Mouse (Mus musculus): ENCODE results near the gene Ccdc146.
A peak's percentile ranks its signal among the peaks of the same experiment; 100 is the strongest.
"Not testable (repeated sequence)": the region's sequence is repeated elsewhere in the genome, so short reads cannot be mapped to it uniquely, and the experiment has no call there.

Gene Ccdc146

GRCm38 (mm10) chr5:21386432-21386831, 38.0 kb downstream of the Ccdc146 start:
- DNase-seq (ENCODE audit: low spot score), result no peak

DNA sequence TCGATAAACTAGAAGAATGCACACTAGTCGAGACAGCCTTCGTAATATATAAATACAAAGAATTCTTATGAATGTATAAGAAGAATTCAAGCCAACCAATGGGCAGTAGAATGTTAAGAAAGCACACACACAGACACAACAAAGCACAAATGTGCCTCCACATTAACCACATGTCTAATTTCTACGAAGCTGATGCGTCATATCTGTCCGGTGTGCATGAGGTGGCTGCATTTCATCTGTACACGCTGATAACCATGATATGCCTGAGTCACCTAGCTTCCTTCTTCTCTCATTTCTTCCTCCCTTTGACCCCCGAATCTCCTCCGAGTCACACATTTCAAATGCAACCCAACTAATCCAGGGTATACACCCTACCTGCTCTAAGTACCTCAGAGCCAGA, 39.5 kb downstream of the Ccdc146 start:
- DNase-seq (ENCODE audit: low spot score), result peak; percentile 4

DNA sequence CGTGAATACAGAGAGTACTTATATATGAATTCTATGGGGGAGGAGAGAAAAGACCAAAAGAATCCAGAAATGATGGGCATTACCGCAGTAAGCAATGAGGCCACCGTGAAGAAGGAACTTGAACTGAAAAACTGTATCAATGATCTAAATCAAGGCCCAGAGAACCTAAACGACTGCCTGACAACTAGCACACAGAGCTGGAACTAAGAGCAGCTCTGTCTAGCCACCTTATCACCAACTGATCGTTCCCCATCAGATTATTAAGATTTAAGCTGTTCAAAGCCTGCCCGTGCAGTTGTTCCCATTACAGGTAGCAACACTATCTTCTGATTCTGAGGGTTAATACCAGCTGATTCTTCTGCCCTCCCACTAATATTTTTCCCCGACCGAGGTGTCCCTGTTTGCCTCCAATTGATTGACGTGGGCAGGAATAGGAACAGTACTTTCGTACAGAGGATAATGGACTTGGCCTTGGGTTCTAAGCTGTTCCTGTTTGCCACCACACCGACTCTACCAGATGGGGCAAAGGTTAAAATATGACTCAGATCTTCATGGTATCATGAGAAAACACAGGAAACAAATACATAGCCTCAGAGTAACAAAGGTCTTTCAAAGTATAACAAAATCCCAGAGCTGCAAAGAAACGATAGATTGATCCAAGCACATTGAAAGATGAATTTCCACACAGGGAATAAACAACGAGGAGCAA, 40.1 kb downstream of the Ccdc146 start:
- no peak for DNase-seq (ENCODE audit: low spot score)

DNA sequence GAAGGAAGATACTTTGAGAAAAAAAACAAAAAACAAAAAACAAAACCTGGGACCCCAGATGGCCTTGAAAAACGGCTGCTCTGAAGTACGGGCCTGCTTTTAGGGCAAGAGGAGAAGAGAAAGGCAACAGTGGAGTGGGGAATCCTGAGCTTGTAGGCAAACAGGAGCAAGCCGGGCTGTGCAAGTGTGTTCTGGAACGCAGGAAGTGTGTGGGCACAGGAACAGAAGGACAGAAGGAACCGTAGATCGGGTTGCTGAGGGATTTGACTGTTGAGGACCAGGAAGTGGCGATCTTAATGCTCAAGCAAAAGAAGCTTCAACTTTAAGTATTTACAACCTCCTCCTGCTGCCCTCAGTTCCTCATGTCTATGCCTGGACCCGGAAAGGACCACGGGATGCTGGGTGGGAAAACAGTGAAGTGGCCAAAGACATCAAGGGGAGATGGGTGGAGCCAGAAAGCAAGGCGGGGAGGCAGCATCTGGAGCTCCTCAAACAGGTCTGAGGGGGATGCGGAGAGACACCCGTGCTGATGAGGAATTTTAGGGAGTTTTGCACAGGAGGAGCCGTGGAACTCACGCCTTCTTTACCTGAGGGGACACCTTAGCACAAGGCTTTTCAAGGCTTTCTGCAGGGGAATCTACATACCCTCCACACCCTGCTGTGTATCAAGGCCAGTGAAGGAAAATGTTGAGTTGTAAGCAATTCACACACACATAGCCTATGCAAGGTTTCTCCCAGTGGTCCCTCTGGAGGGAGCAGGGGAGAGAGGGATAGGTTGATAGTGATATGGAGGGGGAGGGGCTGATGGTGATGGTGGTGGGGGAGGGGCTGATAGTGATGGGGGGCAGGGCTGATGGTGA, 40.9 kb downstream of the Ccdc146 start:
- DNase-seq (ENCODE audit: low spot score), result no peak

DNA sequence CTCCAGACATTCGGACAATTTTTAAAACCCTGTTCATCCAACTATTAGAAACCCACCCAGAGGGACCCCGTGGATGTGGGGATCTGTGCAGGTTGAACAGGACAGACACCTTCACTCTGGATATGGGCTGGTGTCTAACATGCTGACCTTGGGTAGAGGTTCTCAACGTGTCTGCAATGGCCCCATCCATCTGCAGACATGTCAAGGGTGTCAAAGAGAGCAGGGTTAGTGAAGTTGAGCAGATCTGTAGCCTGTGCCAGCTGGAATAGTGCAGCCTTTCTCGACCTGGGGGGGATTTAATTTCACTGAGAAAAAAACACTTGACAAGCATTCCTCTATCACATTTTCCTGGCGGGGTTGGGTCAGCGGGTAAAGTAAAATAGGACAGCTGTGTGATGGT, 41.8 kb downstream of the Ccdc146 start:
- no peak for DNase-seq (ENCODE audit: low spot score)

GRCm38 (mm10) chr5:21381986-21382385, 42.5 kb downstream of the Ccdc146 start:
- no peak for DNase-seq (ENCODE audit: low spot score)

- no peak for DNase-seq (ENCODE audit: low spot score)
These were observed 46.1 kb downstream of the Ccdc146 start for GRCm38 (mm10) chr5:21378397-21378796.

- DNase-seq (ENCODE audit: low spot score), result no peak
These were observed 47.5 kb downstream of the Ccdc146 start for GRCm38 (mm10) chr5:21376935-21377334.

DNA sequence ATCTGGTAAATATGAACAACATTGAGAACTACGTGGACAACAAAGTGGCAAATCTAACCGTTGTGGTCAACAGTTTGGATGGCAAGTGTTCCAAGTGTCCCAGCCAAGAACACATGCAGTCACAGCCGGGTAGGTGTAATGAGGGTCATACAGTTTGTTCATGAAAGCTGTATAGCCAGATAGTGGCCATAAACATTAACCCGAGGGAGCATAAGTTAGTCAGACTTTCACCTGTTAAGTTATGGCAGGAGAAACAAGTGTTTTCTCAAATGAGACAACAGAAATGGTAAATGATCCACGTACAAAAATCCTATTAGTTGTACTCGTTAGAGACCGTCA, 51.3 kb downstream of the Ccdc146 start:
- no peak for DNase-seq (ENCODE audit: low spot score)

DNA sequence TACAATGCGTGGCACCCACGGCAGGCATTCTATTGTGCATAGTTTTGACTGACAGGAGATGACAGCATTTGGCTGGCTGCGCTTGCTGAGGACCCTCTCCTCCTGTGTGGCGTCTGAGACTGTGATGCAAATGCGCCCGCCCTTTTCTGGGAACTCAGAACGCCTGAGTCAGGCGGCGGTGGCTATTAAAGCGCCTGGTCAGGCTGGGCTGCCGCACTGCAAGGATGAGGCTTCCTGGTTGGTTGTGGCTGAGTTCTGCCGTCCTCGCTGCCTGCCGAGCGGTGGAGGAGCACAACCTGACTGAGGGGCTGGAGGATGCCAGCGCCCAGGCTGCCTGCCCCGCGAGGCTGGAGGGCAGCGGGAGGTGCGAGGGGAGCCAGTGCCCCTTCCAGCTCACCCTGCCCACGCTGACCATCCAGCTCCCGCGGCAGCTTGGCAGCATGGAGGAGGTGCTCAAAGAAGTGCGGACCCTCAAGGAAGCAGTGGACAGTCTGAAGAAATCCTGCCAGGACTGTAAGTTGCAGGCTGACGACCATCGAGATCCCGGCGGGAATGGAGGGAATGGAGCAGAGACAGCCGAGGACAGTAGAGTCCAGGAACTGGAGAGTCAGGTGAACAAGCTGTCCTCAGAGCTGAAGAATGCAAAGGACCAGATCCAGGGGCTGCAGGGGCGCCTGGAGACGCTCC, 51.8 kb downstream of the Ccdc146 start, which contains the start of gene Fgl2:
Gene Fgl2 (plus strand): TSS at position 150 of the 687 bp plus-strand sequence.
- DNase-seq (ENCODE audit: low spot score), result peak; percentile 9

DNA sequence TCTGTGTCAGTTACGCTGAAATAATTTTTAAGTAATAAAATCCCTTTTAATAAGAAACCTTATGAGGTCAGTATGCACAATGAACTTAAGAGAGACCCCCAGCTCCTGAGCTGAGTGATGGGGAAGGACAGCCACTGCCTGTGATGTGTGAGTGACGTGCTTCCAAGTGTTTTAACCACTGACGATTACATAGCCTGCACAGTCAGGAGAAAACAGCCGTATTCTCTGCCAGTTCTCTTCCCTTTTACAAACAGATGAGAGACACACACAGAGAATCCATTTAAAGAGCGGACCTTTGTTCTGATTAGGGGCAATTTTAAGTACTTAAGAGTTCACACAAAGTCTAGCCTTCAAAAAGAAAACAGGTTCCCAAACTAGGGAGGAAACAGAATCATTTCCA, 52.6 kb downstream of the Ccdc146 start:
- DNase-seq (ENCODE audit: low spot score), result no peak

GRCm38 (mm10) chr5:21370218-21370947, 54.1 kb downstream of the Ccdc146 start:
- no peak for DNase-seq (ENCODE audit: low spot score)

GRCm38 (mm10) chr5:21367514-21367913, 57.0 kb downstream of the Ccdc146 start:
- no peak for DNase-seq (ENCODE audit: low spot score)

GRCm38 (mm10) chr5:21366338-21367053, 58.0 kb downstream of the Ccdc146 start:
- no peak for DNase-seq (ENCODE audit: low spot score)

DNA sequence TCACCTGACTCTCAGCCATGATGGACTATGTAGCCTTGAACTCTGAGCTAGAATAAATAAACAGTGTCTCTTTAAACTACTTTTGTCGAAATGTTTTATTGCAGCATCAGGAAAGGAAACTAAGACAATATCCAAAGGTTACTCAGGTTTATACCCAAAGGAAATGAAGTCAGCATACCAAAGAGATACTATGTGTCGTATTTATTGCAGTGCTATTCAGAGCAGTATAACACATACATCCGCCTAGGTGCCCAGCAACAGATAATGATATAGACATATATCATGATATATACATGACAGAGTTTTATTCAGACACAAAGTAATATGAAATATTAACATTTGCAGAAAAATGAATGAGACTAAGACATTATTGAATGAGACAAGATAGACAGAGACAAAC, 61.1 kb downstream of the Ccdc146 start:
- DNase-seq (ENCODE audit: low spot score), result no peak

DNA sequence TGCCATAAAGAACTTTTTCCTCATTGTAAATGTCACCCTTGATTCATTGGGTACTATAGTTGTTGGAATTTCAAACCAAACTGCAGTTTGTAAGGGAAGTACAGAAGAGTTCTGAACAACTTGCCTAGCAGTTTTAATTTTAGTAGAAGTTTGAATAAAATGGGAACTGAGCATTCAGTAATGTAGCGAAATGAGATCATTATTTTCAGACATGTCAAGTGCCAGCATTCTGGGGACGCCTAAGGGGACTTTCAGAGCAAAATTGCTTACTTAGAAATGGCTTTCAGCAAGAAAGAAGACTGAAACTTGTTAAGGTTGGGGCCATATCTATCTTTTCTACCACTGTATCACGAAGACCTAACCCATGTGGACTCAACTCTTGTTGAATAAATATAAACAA, 65.8 kb downstream of the Ccdc146 start:
- DNase-seq (ENCODE audit: low spot score), result no peak

- DNase-seq (ENCODE audit: low spot score), result no peak
These were observed 72.8 kb downstream of the Ccdc146 start for GRCm38 (mm10) chr5:21351678-21352077.

DNA sequence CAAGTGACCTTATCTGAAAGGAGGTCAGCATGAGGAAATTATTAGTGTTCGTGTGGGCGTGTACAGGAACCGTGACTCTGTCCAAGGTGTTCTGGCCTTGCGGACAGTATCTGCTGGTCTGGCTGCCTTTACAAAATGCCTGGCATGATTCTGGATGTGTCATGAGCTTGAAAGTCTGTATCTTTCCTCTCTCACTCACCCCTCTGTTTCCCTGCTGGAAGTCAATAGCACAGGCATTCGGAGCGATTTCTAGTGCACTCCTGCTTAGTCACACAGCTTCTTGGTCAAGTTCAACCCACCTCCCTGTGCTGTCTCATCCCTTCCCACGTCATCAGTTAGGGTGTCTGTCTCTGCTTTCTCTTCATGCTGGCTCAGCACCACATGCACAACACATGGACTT, 76.1 kb downstream of the Ccdc146 start:
- no peak for DNase-seq (ENCODE audit: low spot score)

DNA sequence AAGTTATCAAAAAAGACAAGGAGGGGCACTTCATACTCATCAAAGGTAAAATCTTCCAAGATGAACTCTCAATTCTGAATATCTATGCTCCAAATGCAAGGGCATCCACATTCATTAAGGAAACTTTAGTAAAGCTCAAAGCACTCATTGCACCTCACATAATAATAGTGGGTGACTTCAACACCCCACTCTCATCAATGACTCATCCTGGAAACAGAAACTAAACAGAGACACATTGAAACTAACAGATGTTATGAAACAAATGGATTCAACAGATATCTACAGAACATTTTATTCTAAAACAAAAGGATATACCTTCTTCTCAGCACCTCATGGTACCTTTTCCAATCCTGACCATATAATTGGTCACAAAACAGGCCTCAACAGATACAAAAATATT, 82.2 kb downstream of the Ccdc146 start:
- not testable (repeated sequence) for DNase-seq (ENCODE audit: low spot score)

DNA sequence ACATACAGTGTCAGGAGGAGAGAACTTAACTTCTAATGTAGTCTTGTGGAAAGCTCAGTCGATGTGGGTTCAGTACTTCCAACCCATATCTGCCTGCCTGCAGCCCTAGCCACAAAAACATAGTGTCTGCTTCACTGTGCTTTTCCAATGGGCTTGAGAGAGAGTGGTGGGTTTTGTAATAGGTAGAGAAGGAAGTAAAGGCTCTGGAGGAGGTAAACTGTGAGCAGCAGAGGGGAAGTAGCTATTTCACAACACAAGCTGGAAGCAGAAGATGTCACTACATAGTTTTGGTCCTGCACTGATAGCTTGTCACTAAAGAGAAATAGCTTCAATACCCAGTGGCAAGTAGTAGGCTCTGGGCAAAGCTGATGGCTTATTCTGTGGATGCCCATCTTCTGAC, 92.4 kb downstream of the Ccdc146 start:
- DNase-seq (ENCODE audit: low spot score), result no peak

- no peak for DNase-seq (ENCODE audit: low spot score)
These were observed 92.8 kb downstream of the Ccdc146 start for GRCm38 (mm10) chr5:21331656-21332055.

Data from c-Kit-positive CD71-positive TER-119-positive erythroid progenitor cells, embryonic 14.5 days (primary cell).